Mouse (Mus musculus) left cerebral cortex, postnatal 10 days (tissue): ENCODE results near the gene Pdik1l. TPM values are rescaled to one million over a fixed set of nuclear protein-coding genes. Genes with fewer than 3 reads are reported as not detected.
"Not testable (repeated sequence)": the region's sequence is repeated elsewhere in the genome, so short reads cannot be mapped to it uniquely, and the experiment has no call there.

ENCODE experiments used
- DNase-seq, 2 experiments: peaks; one replicate each; pipeline ENCODE4 v3.0.0; 2021 to 2022; ENCODE audit warnings: low spot score in 2 of 2, mixed read lengths in 1 of 2; ENCODE audit errors: extremely low spot score in 1 of 2
- intact Hi-C: fragments of 180-260 bp; cut with DNase I; formaldehyde crosslinking; loops from one replicate; pipeline ENCODE4 v1.15.1; 2025
- total RNA-seq, 2 experiments: library from RNA; stranded (reverse); gene quantifications; 2 replicates each; pipeline ENCODE4 v1.2.3; 2021

Gene Pdik1l
- total RNA-seq, 2 experiments from 2014 or later: 26.1 to 26.2 TPM

- no peak for DNase-seq
- intact Hi-C loops: no loop called here
These were observed 14.8 kb downstream of the Pdik1l start for GRCm38 (mm10) chr4:134272731-134273416.

- DNase-seq: no peak
- intact Hi-C loops: no loop called here
These were observed 15.7 kb downstream of the Pdik1l start for GRCm38 (mm10) chr4:134271979-134272378.

- DNase-seq, intact Hi-C loops: not testable (repeated sequence)
These were observed 18.1 kb downstream of the Pdik1l start for GRCm38 (mm10) chr4:134269622-134270021.

- DNase-seq: peak in 1 of 2 experiments; percentile 46
- intact Hi-C loops: no loop called here
These were observed 19.5 kb downstream of the Pdik1l start for GRCm38 (mm10) chr4:134268102-134268655.

- intact Hi-C loops: no loop called here
- DNase-seq: no peak
These were observed 21.7 kb downstream of the Pdik1l start for GRCm38 (mm10) chr4:134265860-134266585.

- intact Hi-C loops: no loop called here
- DNase-seq: peak in 1 of 2 experiments; percentile 66
These were observed 24.5 kb downstream of the Pdik1l start for GRCm38 (mm10) chr4:134263191-134263590.

- no peak for DNase-seq
- intact Hi-C loops: no loop called here
These were observed 29.3 kb downstream of the Pdik1l start for GRCm38 (mm10) chr4:134258354-134258753.

GRCm38 (mm10) chr4:134257198-134258009, 30.3 kb downstream of the Pdik1l start:
- intact Hi-C loops: no loop called here

GRCm38 (mm10) chr4:134256407-134257197, 31.1 kb downstream of the Pdik1l start:
- DNase-seq: no peak
- intact Hi-C loops: no loop called here

More at GRCm38 (mm10) chr4:134257198-134258009, 30.3 kb downstream of the Pdik1l start:
- no peak for DNase-seq

- intact Hi-C loops: no loop called here
- no peak for DNase-seq
These were observed 31.8 kb downstream of the Pdik1l start for GRCm38 (mm10) chr4:134255854-134256253.

- no peak for DNase-seq
- intact Hi-C loops: loop anchor here (5.0 kb wide), 2 partner anchors 37 to 102 kb away; no protein-coding TSS in a partner anchor
These were observed 32.9 kb downstream of the Pdik1l start for GRCm38 (mm10) chr4:134254835-134255234.

- intact Hi-C loops: loop anchor here (5.0 kb wide), 2 partner anchors 38 to 103 kb away; no protein-coding TSS in a partner anchor
- DNase-seq: no peak
These were observed 33.9 kb downstream of the Pdik1l start, which contains the start of gene Grrp1 for GRCm38 (mm10) chr4:134253722-134254324. TSS of gene Grrp1 (minus strand) at chr4:134254106.

GRCm38 (mm10) chr4:134252911-134253721, 34.6 kb downstream of the Pdik1l start:
- DNase-seq: no peak
- intact Hi-C loops: loop anchor here (5.0 kb wide), 2 partner anchors 39 to 104 kb away; no protein-coding TSS in a partner anchor

GRCm38 (mm10) chr4:134252131-134252910, 35.4 kb downstream of the Pdik1l start:
- DNase-seq: no peak
- intact Hi-C loops: loop anchor here (5.0 kb wide), 2 partner anchors 40 to 105 kb away; no protein-coding TSS in a partner anchor

GRCm38 (mm10) chr4:134251241-134252130, 36.2 kb downstream of the Pdik1l start:
- intact Hi-C loops: loop anchor here (5.0 kb wide), 2 partner anchors 41 to 106 kb away; no protein-coding TSS in a partner anchor
- DNase-seq: peak in 1 of 2 experiments; percentile 84
